Mouse (Mus musculus) forelimb bud, embryonic 11.5 days (tissue): ENCODE results near the gene Sertad4.

ENCODE experiments used
- DNase-seq: peaks from one replicate; pipeline ENCODE4 v3.0.0-alpha.2; 2012; ENCODE audit warnings: low read depth, low spot score

Sertad4 gene

GRCm38 (mm10) chr1:192812290-192812689 is 43.3 kb downstream of the Sertad4 start:
- DNase-seq, result no peak

DNA sequence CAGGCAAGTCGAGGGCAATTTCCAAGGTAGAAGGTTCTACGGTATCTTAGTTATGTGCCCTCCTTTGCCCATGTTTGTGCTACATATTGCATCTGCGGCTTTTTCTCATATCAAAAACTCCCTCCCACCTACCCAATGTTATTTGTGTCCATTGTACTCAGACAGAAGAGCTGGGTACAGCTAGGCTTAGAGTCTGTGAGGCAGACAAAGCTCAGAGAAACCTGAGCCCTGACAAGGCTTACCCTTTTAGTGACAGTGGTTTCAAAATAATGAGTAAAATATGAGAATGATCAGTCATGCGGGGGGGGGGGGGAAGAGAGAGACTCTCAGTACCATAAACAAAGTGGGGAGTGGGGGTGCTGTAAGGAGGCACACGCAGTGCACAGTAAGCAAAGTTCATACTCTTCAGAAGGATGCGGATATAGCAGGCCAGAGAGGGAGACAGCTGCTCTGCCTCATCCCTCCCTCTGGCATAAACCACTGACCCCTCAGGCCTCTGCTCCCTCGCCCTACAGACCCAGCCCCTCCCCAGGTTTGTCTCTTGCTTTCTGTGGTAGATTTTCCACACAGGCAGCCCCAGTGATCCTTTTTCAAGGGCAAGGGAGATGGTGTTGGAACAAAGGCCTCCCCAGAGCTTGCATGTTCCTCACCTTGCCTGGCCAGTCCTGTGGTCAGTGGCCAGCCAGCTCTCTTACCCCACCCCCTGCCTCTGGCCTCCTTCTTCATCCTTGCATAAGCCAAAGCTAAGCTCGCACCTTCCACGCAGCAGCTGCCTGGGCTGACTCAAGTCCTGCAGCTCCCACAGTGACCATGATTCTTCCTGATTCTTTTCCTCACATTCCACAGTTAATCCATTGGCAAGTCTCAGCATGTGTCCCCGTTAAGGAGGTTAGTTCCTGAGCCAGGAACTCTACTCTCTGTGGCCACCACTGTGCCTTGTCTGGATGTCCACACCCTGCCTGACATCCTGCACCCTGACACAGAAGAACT is 49.1 kb downstream of the Sertad4 start:
- DNase-seq, result no peak

DNA sequence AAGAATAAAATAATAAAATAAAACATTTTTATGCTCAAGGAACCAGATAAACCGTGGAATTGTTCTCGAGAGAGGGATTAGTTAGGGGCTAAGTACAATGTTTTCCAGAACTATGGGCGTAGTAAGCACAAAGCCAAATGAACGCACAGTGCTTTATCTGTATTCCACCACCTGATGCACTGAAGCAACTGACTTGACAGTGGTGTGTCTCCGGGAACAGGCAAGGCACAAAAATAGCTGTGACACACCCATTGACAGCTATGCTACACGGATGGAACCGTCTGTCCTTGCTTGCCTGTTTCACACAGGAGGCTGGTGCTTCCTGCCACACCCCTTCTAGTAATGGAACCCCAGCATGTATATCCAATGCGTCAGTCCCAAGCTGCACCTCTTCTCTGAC is 55.2 kb downstream of the Sertad4 start:
- DNase-seq, result no peak

- peak; percentile 93 for DNase-seq
Measured at GRCm38 (mm10) chr1:192799165-192799991, 56.2 kb downstream of the Sertad4 start.

GRCm38 (mm10) chr1:192798212-192799164 is 57.1 kb downstream of the Sertad4 start:
- peak; percentile 62 for DNase-seq

DNA sequence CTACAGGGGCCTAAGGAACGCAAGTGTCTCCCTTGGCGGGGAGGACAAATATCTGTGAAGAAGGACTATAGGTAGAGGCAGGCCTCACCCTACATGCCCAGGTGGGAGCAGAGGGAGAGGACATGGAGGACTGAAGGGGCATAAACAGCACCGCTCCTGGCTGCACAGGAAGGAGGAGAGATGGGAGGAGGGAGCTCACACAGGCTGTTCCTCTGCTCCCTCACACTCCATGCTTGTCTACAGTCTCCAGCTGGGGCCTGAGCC is 58.6 kb downstream of the Sertad4 start:
- DNase-seq, result no peak

- peak; percentile 89 for DNase-seq
Measured at GRCm38 (mm10) chr1:192796201-192797010, 59.1 kb downstream of the Sertad4 start.

DNA sequence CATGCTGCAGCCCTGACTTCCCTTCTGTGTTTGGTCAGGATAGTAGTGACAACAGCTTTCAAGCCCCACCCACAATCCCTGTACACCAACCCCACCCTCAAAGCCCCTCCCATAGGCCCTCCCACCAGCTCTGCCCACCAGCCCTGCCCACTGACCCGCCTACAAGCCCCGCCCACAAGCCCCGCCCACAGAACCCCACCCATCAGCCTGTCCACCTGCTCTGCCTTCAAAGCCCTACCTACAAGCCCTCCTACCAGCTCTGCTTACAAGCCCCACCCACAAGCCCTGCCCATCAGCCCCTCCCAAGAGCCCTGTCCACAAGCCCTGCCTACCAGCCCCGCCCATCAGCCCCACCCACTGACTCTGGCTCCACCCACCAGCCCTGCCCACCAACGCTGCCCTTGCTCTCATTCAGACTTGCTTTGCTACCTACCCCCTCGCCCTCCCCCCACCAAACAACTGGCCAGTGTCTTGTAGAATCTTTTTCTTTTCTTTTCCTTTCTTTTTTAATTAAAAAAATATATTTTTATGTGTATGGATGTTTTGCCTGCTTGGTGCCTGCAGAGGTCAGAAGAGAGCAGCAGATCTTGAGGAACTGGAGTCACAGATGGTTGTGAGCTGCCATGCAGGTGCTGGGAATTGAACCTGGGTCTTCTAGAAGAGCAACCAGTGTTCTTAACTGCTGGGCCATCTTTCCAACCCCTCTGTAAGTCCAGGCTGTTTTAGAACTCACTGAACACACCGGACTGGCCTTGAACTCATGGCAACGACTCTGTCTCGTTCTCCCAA is 60.4 kb downstream of the Sertad4 start:
- DNase-seq, result no peak
